Mouse (Mus musculus) right cerebral cortex, adult 2 months (tissue): ENCODE results near the gene Mafg.

Experiments used
- DNase-seq, 2 experiments: peaks; one replicate each; pipeline ENCODE4 v3.0.0; 2021 to 2022; ENCODE audit warnings: low spot score in 2 of 2

Gene Mafg

DNA sequence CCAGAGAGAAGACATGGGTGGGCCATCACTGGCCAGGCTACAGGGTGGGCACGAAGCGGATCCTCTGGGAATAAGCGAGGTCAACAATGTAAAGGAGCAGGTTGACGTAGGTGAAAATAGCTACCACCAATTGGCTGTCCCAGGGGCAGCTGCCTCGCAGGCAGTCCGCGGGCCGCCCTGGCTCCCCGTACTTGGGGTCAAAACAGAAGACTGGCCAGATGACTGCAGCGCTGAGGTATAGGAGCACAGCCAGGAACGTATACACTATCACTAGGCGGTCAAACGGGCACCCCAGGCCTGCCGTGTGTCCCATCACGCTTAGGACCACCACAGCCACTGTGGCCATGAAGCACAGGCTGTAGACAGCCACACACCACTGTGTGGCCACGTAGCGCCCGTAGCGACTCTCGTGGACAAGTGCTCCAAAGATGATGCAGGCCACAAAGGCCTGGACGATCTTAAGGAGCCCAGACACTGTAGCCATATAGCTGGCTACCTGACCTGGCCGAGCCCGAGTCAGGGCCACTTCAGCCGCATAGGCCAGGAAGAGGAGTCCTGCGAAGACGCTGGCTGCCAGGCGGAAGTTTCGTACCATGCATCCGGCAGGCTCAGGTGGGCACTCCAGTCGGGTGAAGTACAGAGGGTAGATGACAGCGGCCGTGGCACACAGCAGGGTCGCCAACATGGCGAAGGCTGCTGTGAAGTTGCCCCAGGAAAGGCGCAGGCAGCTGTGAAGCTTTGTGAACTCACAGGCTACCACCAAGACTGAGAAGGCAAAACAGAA lies 13.8 kb upstream of the Mafg start:
- DNase-seq = no peak

- DNase-seq = peak; percentile 96 to 97
Observed at GRCm38 (mm10) chr11:120643601-120643987, 10.2 kb upstream of the Mafg start, which contains the start of gene Pycr1. Pycr1 (minus strand) TSS chr11:120643769.

GRCm38 (mm10) chr11:120642939-120643600 lies 9.7 kb upstream of the Mafg start:
- DNase-seq = no peak

- DNase-seq = no peak
Observed at GRCm38 (mm10) chr11:120641869-120642268, 8.5 kb upstream of the Mafg start.

DNA sequence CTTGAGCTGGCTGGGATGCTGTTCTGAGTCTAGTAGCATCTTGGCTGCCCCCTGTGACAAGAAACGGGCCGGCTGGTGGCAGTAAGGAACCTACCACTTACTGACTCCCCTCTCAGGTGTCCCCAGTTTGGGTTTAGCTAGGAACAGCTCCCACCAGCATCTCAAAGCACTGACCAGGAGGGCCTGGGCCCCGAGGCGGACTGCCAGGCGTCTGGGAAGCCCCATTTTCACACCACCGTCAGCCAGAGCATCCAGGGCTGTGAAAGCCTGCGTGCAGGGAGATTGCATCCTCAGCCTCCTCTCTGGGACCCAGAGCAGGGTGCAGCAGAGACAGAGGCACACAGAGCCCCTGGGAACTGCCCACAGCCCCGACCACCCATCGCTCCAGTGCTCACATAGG lies 7.9 kb upstream of the Mafg start:
- DNase-seq = no peak

DNA sequence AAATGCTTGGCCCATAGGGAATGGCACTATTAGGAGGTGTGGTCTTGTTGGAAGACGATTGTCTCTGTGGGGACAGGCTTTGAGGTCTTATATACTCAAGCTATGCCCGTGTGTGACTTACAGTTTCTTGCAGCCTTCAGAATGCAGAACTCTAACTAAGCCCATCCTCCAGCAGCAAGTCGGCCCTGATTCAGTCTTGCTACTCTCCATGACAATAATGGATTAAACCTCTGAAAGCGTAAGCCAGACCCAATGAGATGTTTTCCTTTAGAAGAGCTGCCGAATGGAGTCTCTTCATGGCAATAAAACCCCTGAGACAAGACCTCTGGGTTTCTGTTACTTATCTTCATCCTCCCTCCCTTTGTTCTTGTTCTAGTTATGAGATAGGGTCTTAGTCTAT lies 1.4 kb upstream of the Mafg start:
- no peak for DNase-seq

DNA sequence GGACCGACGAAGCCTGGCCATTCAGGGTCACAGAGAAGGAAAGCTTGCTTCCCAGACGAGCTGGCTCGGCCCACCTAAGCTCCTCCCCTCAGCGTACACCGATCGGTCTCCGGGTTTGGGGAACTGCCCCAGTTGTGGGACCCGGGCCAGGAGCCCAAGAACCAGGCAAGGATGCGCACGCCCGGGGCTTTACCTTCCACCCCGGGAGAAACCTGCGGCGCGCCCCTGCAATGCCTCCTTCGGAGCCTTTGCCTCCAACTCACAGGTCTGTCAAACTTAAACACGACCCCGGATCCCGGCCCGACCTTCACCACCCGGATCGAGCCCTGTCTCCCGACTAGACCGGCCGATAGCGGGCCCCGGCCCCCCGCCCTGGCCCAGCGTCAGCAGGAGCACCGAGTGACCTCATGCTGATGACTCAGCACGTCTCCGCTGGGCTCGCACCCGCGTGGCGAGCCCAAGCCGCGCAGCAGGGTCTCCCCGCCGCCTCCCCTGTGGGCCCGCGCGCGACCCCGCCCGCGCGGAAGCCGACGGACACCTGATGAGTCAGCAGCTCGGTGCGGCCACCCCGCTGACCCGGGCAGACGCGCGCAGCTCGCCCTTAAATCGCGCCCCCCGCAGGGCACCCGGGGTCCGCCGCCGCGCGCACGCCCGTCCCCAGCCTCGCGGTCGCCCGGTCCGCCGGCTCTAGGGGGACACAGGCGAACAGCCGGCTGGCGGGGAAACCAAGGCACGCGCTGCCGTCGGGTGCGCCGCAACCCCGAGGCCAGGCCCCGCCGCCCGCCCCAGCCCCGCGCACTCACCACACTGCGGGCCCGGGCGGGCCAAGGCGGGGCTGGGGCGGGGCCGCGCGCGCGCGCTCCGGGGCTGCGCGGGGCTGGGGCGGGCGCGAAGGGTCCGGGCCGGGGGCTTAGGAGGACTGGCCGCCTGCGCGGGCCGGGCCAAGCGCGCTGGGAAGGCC lies 561 bp downstream of the Mafg start:
- DNase-seq = peak; percentile 60 to 64

DNA sequence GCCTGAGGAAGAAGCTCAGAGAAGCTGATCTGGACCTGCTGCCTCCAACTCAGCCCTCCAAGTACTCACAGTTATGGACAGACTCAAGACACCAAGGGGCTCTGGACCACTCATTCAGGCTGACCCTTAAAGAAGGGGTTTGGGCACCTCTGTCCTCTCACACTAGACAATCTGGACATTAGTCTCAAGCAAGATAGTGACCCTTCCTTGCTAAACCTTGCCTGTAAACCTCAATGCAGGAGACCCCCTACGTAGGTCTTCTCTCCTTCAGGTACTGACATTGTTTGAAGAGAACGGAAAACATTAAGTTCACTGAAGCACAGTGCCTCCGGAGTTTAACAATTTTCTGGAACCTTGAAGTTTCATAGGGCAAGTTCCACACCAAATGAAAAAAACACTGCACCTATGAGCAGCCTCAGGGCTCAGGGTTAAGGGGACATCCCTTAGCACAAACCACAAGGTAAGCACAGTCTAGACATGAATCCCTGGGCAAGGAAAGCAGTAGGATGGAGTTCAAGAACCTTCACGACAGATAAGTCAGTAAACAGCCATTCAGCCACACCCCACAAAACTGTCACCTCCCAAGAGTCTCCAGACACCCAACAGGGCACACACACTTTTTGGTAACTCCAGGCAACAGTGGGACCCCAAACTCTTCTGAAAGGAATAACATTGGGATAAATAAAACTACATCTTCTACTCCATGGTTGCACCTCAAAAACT lies 1.5 kb downstream of the Mafg start:
- DNase-seq = no peak

GRCm38 (mm10) chr11:120630881-120631725 lies 2.3 kb downstream of the Mafg start:
- DNase-seq = no peak

DNA sequence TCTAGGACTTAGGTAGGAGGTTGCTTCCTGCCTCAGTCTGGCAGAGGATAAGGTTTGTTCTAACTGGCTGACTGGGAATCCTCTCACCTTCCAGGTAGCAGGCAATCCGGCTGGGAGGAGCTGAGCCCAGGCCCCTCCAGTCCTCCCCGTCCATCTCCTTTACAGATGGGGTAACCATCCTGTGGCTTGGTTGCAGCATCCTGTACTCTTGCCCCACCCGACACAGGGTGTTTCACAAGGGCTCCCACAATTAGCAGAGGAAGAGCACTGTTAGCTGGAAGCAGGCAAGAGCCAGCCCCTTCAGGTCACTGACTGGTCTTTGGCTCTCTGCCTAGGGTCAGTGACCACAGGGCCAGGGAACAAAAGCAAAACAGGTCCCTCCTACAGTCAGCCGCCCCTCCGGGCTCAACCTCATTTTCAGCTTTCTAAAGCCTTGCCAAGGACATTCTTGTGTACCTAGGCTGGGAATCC lies 3.0 kb downstream of the Mafg start:
- no peak for DNase-seq

DNA sequence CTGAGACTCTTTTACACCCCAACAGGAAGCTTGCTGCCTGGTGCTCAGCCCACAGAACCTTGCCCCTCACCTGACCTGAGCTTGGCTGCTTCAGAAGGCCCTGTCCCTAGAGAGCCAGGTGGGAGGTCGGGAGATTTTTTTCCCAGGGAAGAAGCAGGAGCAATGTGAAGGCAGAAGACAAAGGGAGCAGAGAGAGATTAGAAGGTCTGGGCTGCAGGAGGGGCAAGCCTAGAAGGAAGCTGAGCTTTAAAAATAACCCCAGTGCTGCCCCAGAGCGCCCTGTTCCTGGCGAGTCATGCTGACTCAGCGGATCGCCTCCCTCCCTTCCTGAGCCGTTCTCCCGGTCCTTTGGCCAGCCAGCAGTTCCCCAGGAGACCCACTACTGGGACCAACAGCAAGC lies 3.5 kb downstream of the Mafg start:
- no peak for DNase-seq

DNA sequence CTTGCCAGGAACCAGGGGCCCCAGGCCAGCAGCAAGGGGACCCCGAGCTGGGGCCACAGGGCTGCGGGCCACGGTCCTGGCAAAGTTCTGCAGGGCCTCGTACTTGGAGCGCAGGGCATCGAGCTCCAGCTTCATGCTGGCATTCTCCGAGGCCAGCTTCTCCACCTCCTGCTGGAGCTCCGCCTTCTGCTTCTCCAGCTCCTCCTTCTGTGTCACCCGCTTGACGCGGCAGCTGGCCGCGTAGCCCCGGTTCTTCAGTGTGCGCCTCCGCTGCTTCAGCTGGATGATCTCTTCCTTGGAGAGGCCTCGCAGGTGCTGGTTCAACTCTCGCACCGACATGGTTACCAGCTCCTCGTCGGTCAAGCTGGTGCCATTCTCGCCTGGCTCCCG lies 4.1 kb downstream of the Mafg start:
- no peak for DNase-seq

DNA sequence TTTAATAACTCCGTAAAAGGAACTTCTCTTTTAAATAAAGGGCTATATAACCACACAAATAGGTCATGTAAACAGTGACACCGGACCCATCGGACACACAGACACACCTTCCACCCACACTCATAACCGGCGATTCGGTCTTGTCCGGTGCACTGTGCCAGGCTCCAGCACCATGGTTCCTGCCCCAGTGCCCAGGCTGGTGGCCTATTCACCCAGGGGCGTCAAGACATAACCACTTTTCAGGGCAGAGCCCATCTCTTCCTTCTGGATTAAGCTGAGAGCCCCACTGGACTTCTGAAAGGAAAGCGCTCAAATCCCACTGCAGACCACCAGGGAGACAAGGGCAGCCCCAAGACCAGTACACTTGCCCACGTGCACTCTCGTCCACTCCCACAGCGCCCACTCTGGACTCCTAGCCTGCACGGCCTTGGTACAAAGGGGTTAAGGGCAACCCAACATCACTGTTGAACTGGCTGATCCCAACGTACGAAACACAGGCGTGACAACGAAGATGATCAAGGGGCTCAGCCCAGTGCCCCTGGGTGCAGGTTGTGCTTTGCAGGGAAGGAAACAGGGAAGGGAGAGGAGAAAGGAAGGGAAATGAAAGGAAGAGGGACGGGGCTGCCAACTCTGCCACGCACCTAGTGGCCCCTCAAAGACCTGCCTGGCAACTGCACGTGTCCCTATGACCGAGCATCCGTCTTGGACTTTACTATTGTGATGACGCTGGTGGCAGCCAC lies 4.6 kb downstream of the Mafg start:
- no peak for DNase-seq

DNA sequence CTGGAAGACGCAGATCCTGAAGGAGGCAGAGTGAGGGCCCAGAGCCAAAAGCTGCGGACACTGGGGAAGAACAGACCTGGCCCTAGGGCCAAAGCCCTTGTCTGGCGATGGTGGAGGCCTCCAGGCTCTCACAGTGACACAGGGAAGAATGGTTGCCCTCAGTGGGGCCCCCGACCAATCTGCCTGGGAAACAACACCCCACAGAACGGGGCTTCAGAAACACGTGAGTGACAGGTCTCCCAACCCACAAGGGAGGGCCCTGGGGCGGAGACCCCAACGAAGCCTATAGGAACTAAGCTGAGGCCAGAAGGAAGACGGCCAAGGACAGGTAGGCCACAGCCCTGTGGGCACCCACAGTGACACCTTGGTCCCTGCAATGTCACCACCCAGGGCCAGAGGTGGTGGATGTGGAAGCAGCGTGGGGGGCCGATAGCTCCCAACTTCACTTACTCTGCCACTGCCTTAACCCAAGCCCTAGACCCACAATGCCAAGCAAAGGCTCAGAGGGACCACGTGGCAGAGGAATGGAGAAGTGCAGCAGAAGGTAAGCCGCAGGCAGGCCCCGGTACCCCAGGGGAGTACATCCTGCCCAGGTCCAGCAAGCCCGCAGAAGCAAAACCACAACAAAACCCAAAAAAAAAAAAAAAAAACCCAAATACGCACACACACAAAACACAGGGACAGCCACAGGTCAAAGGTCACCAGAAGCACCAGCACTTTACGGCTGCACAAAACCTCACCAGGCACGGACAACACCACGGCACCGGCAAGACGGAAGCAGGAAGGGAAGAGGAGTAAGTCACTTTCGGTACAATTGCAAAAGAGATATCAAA lies 5.7 kb downstream of the Mafg start:
- DNase-seq = no peak

DNA sequence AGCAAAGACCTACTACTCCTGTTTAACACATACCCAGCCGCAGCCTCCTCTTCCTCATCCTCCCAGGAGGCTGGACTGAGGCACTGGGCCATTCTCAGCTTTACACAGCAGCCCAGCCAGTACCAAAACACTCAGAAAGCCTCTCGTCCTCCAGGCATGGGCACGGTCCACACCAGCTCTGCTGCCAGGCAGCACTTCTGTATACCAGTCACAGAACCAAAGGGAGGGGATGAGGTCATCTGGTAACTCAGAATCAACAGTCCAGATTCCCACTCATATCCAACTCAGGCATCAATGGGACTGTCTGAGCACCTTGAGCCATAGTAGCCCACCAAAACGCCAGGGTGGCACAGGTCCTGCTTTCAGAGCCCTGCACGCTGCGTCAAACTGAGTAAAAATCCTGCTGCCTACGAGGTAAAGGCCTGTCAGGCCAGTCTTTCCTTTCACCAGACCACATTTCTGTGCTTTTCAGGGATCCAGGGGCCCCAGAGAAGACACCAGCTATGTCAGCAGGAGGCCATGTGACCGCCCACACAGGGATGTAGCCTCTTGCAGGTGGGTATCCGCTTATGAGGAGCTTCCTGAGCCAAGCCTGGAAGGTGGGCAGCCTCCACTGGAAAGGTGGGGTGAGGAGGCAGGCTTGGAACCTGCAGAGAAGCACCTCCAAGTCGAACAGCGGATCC lies 6.5 kb downstream of the Mafg start:
- no peak for DNase-seq

DNA sequence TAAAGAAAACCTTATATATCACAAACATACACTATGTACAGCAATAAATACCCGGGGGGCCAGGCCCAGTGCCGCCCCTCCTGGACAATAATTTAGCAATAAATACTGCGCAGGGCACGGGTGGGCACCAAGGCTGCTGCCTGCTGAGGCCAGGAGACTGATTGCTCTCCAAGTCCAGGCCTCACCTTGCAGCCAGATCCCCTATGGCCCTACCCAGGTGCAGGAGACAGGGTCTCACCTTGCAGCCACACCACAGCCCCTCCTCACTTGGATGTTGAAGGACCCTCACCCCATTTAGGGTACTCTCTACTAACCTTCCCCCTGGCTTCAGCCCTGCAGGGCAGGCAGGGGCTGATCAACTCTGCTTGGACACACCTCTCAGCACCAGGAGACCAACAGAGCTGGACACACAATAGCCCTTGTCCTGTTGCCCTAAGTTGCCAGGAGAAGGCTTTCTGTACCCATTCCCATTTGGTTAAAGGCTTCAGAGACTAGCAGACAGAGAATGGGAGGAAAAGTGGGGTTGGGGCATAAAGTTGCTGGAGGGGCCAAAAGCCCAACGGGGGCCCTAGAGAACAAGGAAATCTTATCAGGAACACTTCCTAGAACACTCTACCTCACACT lies 8.1 kb downstream of the Mafg start, which contains the start of gene Sirt7:
TSS of gene Sirt7 (minus strand) at position 89 of the 624 bp plus-strand sequence.
- no peak for DNase-seq

DNA sequence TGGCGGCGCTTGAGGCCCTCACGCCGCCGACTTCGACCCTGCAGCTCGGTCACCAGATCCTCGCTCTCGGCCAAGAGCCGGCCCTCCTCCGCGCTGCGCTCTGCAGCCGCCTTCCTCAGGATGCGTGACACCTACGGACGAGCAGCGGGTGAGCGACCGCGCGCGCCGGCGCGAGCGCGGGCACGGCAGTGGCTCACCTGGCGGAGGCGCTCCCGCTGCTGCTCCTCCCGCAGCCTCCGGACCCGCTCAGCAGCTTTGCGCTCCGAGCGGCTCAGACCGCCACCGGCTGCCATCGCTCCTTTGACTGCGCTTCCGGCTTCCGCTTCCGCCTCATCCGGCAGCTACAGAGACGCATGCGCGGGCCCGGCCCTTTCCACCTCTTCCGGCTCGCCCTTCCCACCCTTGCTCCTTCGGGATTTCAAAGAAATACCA lies 8.7 kb downstream of the Mafg start:
- DNase-seq = peak; percentile 84 to 85
